Mouse (Mus musculus): Measurements from ENCODE around the gene Dap.
A peak's percentile ranks its signal among the peaks of the same experiment; 100 is the strongest.

Dap gene

DNA sequence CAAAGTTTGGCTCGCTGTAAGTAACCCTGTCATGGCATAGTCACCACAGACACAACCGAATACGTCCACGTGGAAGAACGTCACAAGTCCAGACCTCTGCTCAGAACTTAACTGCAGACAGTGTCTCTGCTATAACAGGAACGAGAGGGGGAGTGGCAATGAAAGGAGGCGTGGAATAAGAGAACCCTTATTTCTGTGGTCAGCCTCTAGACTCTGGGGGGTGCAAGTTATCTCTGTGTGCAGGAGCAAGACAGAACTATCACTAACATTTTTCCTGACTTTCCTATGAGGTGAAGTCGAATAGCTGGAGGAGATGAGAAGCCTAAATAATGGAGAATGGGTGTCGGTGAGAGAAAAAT is 12.4 kb downstream of the Dap start:
- no peak for DNase-seq (ENCODE audit: extremely low read depth, insufficient read length, low spot score)

DNA sequence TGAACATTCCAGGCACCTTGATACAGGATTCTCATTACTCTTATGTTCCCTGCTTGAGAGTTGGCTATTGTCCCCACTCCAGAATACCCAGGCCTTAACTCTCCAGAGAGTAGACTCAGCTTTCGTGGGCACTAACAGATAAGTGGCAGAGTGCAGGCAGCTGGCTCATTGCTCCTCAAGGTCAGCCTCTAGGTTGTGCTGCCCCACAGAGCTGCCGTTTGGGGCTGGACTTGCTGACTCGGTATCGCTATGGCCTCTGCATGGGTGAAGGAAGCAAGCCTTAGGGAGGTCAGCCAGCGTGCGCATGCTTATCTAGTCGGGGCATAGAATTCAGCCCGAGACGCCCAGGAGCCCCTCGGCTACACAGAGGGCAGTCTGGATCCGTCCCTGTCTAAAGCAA is 13.3 kb downstream of the Dap start:
- DNase-seq (ENCODE audit: extremely low read depth, insufficient read length, low spot score): no peak

DNA sequence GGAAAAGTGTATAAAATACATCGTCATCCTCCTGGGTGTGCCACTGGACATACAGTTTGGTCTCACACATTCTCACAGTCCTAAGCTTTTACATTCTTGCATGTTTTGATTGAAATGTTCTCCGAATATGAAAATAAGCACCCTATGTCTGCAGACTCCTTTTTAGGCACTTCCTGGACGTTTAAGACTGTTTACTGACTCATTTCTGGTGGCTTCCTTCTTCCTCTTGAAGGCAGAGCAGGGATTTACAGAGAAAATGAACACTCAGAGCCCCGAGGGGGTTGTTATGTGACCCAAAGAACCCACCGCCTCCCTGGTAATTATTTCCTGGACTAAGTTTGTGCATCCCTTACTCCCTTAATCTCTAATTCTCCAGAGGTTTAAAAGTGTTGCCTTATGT is 13.8 kb downstream of the Dap start:
- no peak for DNase-seq (ENCODE audit: extremely low read depth, insufficient read length, low spot score)

DNA sequence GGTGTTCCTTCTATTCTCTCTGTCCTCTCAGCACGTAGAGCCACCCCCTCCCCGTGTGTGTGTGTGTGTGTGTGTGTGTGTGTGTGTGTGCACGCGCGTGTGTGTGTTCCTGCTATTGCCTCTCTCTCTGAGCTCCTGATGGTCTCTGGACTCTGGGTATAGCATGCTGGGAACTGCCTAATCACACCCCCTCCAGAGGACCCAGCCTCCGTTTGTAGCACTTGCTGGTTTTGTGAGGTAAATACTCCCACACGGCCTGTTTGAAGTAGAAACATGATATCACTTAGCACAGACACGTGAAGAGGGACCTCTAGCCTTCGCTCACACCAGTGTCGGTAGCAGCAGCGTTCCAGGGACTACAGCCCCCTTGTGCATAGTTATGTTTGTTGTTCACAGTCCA is 14.5 kb downstream of the Dap start:
- no peak for DNase-seq (ENCODE audit: extremely low read depth, insufficient read length, low spot score)

DNA sequence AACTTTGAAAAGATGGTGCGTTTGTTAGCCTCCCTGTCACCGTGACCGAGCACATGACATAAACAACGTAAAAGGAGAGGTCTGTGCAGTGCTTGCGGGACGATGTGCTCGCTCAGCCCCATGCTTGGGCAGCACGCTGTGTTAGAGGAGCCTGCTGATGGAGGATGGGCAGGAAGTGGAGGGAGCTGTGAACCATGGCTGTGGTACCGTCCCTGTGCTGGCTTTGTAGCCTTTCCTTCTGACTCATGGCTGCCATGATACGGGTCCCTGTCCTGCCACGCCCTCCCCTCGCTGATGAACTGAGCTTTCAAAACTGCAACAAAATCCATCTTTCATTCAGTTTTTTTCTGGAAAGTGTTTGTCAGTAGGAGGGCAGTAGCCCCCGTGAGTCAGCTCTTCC is 15.6 kb downstream of the Dap start:
- no peak for DNase-seq (ENCODE audit: extremely low read depth, insufficient read length, low spot score)

DNA sequence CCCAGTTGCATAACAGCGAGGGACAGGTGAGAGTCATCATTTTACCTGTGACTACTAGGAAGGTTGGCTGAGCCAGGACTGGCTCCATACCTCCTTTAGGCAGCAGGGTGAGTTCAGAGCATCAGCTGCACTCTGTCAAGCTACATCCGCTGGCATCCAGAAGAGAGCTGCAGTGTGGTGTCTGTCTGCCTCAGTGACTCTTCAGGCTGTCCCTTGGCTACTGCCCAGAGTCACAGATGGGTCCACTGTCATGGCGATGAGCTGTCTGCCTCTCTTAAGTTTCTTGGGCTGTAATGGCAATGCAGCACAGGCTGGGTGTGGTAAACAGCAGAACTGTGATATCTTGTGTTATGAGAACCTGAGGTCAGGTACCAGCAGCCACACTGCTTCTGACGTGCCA is 16.1 kb downstream of the Dap start:
- no peak for DNase-seq (ENCODE audit: extremely low read depth, insufficient read length, low spot score)

DNA sequence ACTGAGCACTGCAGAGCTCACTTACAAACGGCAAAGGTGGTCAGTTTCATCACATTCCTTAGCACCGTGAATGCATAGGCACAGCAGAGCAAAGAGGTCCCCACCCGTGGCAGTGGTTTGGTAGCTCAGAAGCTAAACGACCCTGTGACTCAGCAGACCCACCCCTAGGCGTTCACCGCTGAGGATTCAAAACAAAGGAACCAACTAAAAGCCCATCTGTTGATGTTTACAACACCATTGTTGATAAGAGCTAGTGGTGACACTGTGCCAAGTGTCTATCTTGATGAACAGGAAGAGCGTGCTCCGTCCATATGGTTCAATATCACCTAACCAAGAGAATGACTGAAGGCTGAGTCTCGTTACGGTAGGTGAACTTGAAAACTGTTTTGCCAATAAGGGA is 19.1 kb downstream of the Dap start:
- no peak for DNase-seq (ENCODE audit: extremely low read depth, insufficient read length, low spot score)

DNA sequence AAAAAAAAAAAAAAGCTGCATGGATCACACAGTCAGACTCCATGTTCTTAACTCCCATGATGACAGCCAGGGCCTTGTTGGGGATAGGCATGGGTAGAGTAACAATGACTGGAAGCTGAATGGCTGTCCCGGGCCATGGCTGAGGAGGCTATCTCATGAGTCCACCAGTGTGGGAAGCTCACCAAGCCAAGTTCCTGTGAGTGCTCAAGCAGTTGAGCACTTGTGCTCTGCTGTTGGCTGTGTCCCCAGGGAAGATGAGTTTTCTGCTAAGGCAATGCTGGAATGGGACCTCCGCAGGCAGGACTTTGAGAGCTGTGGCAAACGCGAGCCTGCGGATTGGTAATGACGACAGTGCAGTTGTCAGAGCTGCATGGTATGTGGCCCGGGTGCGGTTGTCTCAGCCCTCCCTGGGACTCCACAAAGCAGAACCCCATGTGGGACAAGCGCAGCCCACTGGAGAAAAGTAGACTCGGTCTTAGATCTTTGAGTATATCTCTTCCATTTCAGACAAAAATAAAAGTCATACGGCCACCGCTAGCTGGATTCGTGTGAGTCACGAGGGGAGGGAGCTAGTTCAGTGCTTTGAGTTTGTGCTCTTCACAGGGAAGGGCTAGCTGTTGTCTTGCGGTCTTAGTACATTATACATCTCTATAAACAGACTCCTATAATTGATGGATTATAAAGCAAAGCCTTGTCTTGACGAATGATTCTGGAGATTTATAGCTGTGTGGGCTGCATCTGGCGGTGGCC is 20.8 kb downstream of the Dap start:
- DNase-seq (ENCODE audit: extremely low read depth, insufficient read length, low spot score): no peak

DNA sequence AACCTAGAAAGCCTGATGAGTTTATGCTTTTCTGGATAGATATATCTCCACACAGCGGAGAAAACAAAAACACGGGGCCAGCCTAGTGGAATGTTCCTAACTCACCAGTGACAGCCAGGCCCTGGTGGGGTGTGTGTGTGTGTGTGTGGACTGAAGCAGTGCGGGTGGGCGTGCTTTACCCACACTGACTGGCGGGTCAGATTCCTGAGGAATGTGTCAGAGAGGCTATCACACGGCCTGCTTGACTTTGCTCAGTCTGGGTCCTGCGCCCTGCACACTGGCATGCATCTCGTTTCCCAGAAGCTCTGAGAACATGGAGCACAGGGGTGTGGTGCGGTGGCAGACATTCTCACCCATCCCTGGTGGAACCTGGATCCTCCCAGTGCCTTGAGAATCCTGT is 21.8 kb downstream of the Dap start:
- DNase-seq (ENCODE audit: extremely low read depth, insufficient read length, low spot score): peak; percentile 64

DNA sequence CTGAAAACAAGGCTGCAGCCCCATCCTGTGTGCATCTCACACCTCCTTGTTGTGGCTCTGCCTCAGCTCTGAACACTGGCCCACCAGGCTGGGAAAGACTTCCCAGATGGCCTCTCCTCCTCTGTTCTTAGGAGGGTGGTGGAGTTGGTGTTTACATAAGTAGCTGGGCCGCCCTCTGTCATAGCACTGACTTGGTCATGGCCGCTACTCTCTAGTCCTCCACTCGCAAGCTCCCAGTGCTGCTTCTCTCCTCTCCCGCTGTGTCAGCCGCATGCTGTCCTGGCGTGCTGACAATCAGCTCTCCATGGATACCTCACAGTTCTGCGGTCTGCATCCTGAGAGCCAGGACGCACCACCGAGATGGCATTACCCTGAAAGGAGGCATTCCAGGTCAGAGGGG is 22.9 kb downstream of the Dap start:
- no peak for DNase-seq (ENCODE audit: extremely low read depth, insufficient read length, low spot score)

DNA sequence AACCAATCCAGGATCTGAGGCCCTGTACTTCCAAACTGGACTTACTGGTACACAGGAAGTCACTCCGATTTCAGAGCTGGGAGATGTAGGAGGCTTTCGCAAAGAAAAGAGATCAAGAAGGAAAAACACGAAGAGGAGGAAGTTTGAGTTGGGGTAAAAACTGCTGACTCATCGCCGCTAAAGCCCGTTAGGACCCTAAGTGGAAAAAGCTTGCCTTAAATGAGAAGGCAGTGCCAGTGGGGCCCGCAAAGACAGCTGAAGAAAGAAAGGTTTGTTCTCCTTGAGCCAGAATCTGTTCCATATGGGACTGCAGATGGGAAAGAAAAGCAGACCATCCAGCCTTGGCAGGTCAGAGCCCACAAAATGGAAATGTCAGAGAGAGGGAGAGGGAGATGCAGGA is 24.8 kb downstream of the Dap start:
- no peak for DNase-seq (ENCODE audit: extremely low read depth, insufficient read length, low spot score)

DNA sequence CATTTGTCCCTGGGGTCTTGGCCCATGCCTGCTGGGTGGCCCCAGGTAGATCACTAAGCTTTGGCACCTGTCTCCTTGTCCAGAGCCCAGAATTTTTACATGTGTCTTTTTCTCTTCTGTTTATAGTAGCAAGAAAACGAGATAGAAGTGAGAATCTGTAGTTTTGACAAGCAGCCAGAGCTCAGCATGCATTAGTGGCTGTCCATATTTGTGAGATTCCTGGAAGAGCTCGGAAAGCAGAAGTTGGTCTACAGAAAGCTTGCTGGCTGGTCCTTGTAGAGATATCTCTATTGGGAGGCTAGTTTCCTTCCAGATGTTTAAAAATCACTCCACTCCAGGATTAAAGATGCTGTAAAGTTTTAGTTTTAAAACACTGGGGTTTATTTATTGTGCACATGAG is 25.9 kb downstream of the Dap start:
- no peak for DNase-seq (ENCODE audit: extremely low read depth, insufficient read length, low spot score)

DNA sequence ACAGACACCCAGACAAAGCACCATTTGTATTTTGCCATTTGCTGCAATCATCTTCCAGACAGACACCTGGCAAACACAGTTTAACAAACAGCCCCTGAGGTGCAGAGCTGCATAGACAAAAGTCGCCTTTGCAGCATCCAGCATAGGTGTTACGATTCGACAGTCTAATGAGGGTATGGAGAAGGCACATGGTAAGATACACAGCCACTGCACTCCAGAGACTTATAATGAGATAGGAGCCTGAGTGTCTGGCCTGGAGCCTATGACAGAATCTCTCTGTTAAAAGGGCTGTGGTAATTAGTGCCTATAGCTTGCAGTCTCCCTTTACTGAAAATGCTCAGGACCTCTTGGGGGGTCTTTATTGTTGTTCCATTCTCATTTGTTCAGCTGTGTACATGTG is 26.6 kb downstream of the Dap start:
- no peak for DNase-seq (ENCODE audit: extremely low read depth, insufficient read length, low spot score)

DNA sequence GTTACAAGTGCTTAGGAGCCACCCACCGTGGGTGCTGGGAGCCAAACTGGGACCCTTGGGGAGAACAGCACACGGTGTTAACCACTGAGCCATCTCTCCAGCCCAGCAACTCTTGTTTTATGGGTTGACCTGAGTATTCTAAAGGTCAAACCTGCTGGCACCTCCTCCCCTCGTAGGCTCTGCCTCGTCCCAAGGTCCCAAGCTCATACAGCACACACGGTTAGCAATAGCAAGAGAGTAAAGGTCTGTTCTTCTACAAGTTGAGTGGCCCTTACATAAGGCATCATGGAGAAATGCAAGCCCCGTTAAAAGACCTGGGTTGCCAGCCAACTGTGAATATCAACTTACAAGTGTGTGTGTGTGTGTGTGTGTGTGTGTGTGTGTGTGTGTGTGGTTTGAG is 27.1 kb downstream of the Dap start:
- no peak for DNase-seq (ENCODE audit: extremely low read depth, insufficient read length, low spot score)

DNA sequence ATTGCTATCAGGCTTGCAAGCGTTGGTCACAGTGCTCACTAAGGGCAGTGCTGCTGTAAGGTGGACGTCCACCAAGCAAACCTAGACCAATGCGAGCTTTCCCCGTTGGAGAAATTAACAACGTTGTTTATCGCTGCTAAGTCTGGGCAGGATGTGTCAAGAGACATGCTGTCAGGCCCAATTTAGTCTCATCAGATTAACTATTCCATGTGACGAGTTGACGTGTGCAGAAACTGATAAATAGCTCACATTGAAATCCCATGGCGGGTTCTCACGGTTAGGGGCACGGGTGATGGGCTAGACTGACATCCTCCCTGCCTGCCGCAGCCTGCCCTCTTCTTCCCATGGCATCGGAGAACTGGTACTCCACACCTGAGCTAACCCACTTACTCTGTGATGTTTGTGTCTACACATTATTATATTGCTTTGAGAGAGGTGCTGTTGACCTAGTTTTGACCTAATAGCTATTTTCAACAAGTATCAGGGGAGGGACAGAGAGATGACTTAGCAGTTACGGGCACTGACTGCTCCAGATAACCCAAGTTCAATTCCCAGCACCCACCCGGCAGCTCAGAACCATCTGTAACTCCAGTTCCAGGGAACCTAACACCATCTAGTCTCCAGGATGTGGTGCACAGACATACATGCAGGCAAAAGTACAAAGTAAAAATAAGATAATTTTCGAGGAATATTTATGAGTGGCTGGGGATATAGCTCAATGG is 28.6 kb downstream of the Dap start:
- no peak for DNase-seq (ENCODE audit: extremely low read depth, insufficient read length, low spot score)

DNA sequence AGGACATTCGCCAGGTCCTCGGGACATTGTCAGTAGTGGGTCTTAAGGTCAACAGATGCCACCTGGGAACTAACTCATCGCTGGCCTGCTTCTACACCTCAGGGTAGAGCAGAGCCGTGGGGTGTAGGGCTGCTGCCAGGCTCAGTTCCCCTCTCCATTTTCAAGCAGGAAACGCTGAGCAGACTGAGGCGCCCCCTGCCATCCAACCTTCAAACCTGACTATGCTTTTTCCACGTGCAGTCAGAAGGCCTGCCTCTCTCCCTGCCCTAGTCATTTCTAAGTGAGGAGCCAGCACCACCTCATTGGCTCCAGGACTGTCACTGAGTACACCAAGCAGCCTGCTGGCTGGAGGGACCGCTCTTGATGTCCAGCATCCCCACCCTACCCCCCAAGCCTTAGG is 29.3 kb downstream of the Dap start:
- no peak for DNase-seq (ENCODE audit: extremely low read depth, insufficient read length, low spot score)

DNA sequence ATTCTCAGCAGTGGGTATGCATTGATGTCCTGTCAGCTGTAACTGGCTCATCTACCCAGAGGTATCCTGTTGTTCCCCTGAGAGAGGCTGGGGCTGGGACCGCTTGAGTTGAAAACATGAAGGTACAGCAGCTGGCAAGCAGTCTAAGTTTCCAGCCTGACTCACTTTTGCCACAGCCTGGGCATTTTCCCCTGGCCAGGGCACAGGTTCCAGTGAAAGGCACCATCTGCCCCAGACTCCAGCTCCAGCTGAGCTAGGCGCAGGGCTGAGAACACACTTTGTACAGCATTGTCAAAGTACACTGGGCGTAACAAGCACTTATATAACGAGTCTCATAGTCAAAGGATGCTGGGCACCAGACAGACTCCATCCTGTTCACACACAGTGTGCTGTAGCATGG is 29.8 kb downstream of the Dap start:
- DNase-seq (ENCODE audit: extremely low read depth, insufficient read length, low spot score): peak; percentile 50

DNA sequence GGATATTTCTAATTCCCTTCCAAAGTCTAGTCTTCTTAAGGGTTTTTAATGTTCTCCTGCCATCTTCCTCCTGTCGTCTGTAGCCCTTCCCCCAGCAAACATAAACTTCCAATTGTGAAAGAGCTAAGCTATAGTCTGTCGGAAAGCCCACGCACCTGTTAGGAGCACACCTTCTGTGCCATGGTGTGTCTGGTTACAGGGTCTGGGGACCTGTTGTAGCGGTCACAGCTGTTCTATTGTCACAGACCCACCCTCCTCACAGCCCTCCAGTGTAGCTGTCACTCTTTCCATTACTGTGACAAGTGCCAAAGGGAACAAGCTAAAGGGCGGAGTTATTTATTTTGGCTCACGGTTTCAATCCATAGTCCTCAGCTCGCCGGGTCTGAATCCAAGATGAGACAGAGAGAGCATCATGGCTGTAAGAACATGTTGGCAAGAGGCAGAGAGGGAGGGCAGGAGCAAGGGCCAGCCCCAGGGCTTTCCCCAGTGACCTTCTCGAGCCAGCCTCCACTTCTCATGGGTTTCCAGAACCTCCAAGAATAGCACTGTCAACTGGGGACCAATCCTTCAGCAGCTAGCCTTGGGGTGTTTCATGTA is 30.9 kb downstream of the Dap start:
- no peak for DNase-seq (ENCODE audit: extremely low read depth, insufficient read length, low spot score)

DNA sequence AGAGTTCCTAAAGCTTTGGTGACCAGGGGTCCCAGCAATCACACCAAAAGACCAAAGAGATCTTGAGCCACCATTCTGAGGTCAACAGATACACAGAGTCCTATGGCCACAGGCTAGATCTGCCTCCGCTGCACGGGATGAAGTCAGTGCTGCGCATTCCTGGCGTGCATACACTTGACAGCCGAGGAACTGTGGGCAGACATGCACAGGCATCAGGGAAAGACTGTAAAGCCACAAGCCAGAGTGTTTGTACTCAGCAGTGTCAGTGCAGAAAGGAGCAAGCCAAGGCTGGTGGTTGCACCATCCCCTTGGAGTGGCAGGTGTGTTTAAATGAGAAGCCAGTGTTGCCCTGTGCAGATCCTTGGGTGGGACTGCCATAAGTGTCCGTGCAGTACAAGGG is 31.6 kb downstream of the Dap start:
- DNase-seq (ENCODE audit: extremely low read depth, insufficient read length, low spot score): no peak

DNA sequence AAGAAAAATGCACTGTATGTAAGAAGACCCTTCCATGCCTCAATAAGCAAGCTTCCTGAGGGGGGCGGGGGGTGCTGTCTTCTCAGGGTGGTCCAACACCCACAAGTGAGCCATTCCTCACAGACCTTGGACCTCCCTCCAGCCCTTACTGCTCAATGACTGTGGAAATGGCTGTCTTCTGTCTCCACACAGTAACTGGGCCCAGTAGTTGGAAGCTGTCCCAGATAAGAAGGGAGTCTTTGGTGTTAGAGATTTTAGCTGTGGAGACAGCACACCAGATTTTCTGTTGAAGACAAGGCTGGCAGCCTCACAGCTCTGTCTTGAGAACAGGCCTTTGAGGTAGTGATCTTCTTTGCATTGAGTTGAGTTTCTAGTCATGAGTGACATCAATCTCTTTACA is 33.2 kb downstream of the Dap start:
- DNase-seq (ENCODE audit: extremely low read depth, insufficient read length, low spot score): no peak

DNA sequence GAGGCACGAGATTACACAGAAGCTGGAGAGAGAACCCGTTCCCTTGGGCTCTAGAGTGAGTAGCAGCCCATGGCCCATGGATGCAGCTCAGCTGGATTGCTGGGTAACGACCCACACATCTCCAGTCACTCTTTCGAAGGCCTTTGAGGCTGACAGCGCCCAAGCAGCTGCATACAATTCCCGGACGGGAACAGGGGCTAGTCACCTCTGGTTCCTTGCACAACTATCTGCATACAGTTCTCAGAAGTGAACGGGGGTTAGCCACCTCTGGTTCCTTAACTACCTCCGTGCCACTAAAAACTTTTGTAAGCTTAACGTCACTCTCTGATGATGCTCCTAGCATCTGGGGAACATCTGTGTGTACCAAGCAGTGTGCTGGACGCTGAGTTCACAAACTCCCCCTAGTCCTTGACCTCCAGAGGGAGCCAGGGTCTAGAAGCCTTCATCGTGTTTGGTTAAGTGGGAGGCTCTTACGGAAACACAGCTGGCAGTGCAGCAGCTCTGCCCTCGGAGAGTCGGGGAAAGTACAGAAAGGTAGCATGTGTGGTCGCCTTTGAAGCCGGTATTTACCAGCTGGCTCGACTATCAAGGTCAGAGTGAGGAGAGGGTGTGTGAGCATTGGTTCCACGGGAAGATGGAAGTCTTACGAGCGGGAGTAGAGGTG is 34.0 kb downstream of the Dap start:
- no peak for DNase-seq (ENCODE audit: extremely low read depth, insufficient read length, low spot score)

Measured in 3134 (cell line).